Mouse (Mus musculus) embryonic facial prominence, embryonic 11.5 days (tissue): ENCODE measurements around the gene Hmgb1. TPM values are rescaled to one million over a fixed set of nuclear protein-coding genes. Genes with fewer than 3 reads are reported as not detected.

Source experiments
- ATAC-seq: fragments of 200-750 bp; cut with Nextera tagmentation; replicated peaks from 2 replicates; pipeline ENCODE4 v1.8.0; 2017; ENCODE audit warnings: low read depth; ENCODE audit not compliant: insufficient number of reproducible peaks, low FRiP score, low TSS enrichment
- DNase-seq: peaks from one replicate; pipeline ENCODE4 v3.0.0-alpha.2; 2015; ENCODE audit warnings: low spot score
- H3K27ac ChIP-seq: fragments of 300-500 bp; sonication (generic); replicated peaks from 2 replicates; pipeline ENCODE4 v1.5.1; 2014; ENCODE audit warnings: mild to moderate bottlenecking, low read depth, low read length, control low read depth
- H3K27me3 ChIP-seq: fragments of 300-500 bp; sonication (generic); 2 replicates; pipeline ENCODE4 v1.6.1; 2014; ENCODE audit warnings: mild to moderate bottlenecking, low read length, moderate library complexity, mixed read lengths; ENCODE audit not compliant: control insufficient read depth, insufficient read depth
- H3K36me3 ChIP-seq: fragments of 300-500 bp; sonication (generic); replicated peaks from 2 replicates; pipeline ENCODE4 v1.6.1; 2014; ENCODE audit warnings: low read depth, mild to moderate bottlenecking, low read length, moderate library complexity, mixed read lengths; ENCODE audit not compliant: control insufficient read depth, insufficient read depth
- H3K4me1 ChIP-seq: fragments of 300-500 bp; sonication (generic); 2 replicates; pipeline ENCODE4 v1.6.1; 2014; ENCODE audit warnings: low read length, mixed read lengths; ENCODE audit not compliant: control insufficient read depth, insufficient read depth
- H3K4me2 ChIP-seq: fragments of 300-500 bp; sonication (generic); 2 replicates; pipeline ENCODE4 v1.6.1; 2014; ENCODE audit warnings: low read depth, mild to moderate bottlenecking, control low read depth, low read length, moderate library complexity
- H3K4me3 ChIP-seq: fragments of 300-500 bp; sonication (generic); 2 replicates; pipeline ENCODE4 v1.5.1; 2014; ENCODE audit warnings: low read depth, low read length, control low read depth
- H3K9ac ChIP-seq: fragments of 300-500 bp; sonication (generic); replicated peaks from 2 replicates; pipeline ENCODE4 v1.6.1; 2014; ENCODE audit warnings: mild to moderate bottlenecking, control low read depth, low read length
- H3K9me3 ChIP-seq: fragments of 300-500 bp; sonication (generic); replicated peaks from 2 replicates; pipeline ENCODE4 v1.6.1; 2016; ENCODE audit warnings: mild to moderate bottlenecking, low read length, inconsistent platforms, mixed read lengths; ENCODE audit not compliant: control insufficient read depth
- WGBS: fragments of 180-500 bp; shearing (Covaris S2); extraction: QIAGEN DNeasy Blood & Tissue Kit; methylation state at CpG from one replicate; pipeline ENCODE4 v1.1.7; 2014; 5-methylcytosine and 5-hydroxymethylcytosine counted together
- polyA plus RNA-seq: library from polyadenylated mRNA; unstranded; fragments of >200 nt; fragmentation: Nextera tagmentation; extraction: Ambion mirVana; gene quantifications from 2 replicates; pipeline ENCODE4 v1.2.1, GENCODE M21; 2014

The Hmgb1 gene
- polyA plus RNA-seq, 1 experiment from 2014 or later = 2,281 TPM

DNA sequence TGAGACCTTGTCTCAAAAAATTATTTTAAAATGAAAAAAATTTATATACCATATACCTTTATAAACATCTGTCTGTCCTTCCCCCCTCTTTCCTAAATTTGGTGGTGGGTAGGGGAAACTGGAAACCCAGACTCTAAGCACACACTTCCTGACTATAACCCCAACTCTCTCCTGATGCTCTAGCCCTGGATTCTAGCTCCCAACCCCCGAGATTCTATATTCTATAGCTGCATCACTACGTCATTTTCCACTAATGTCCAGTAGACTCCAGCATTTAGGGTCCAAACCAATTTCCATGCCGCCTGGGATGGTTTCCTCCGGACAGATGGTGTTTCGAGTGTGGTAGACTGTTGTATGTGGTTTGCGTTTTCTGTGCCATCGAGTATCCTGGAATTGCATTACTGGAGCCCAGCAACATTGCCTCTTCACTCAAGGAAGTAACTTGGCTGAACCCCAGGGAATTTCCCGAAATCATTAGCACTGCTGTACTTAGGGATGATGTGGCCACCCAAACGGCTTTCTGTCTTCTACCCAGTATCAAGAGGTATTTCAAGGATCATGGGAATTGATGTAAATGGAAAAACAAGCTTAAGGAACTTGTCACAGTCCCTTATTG lies 138.7 kb downstream of the Hmgb1 start:
- H3K9ac ChIP-seq = no peak overlapping the region
- H3K9me3 ChIP-seq = no peaks in the 10 kb centered on the region
- no peaks in the 10 kb centered on the region for H3K27me3 ChIP-seq
- ATAC-seq = no peak
- WGBS = 87% methylated on average over 9 of the region's 9 CpGs
- DNase-seq = no peak
- no peak overlapping the region for H3K4me3 ChIP-seq
- H3K4me1 ChIP-seq = no peaks in the 10 kb centered on the region
- no peak overlapping the region for H3K4me2 ChIP-seq
- H3K36me3 ChIP-seq = no peaks in the 10 kb centered on the region; the same call in none of the 2 replicates
- no peak overlapping the region for H3K27ac ChIP-seq

DNA sequence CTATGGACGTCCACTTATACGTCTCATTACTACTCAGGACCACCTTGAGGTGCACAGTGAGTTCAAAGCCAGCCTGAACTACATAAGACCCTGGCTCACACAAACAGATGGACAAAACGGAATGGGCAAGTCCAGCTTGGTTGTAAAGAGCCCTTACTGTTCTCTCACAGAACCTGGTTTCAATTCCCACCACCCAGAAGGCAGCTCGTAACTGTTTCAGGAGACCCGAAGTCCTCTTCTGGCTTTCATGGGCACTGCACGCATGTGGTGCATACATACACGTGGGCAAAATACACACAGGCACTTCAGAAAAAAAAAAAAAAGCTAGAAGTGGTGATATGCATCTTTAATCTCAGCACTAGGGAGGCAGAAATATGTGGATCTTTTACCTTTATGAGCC lies 139.2 kb downstream of the Hmgb1 start:
- DNase-seq (no peak), ATAC-seq (no peak)
- Histone ChIP-seq H3K4me2 (no peak overlapping the region), H3K27ac (no peak overlapping the region), H3K4me3 (no peak overlapping the region), H3K9me3 (no peaks in the 10 kb centered on the region), H3K9ac (no peak overlapping the region), H3K4me1 (no peaks in the 10 kb centered on the region), H3K27me3 (no peaks in the 10 kb centered on the region), H3K36me3 (no peaks in the 10 kb centered on the region; the same call in none of the 2 replicates)
- WGBS = 81% methylated on average over 7 of the region's 7 CpGs

DNA sequence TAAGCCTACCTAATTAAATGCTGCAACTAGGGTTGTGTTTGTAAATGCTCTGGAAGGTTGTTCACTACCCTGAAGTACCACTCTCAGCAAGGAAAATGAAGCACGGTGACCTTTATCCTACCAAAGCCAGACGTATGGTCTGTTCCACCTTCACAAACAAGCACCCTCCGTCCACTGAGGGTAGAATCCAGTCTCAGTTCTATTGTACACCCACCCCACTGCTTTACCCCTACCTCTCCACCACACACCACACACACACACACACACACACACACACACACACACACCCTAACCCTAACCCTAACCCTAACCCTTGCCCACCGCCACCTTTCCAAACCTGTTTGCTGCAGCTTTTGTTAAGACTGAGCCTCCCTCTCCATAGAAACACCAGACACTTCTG lies 140.2 kb downstream of the Hmgb1 start:
- Histone ChIP-seq H3K36me3 (no peaks in the 10 kb centered on the region), H3K4me1 (no peaks in the 10 kb centered on the region), H3K9ac (no peak overlapping the region), H3K4me3 (no peak overlapping the region), H3K27me3 (no peaks in the 10 kb centered on the region), H3K9me3 (no peaks in the 10 kb centered on the region), H3K27ac (no peak overlapping the region), H3K4me2 (no peak overlapping the region)
- DNase-seq (no peak), ATAC-seq (0 out of 2 replicates have a peak, but pooled peaks have one; percentile 32)
- 81% methylated on average over 4 of the region's 4 CpGs for WGBS

DNA sequence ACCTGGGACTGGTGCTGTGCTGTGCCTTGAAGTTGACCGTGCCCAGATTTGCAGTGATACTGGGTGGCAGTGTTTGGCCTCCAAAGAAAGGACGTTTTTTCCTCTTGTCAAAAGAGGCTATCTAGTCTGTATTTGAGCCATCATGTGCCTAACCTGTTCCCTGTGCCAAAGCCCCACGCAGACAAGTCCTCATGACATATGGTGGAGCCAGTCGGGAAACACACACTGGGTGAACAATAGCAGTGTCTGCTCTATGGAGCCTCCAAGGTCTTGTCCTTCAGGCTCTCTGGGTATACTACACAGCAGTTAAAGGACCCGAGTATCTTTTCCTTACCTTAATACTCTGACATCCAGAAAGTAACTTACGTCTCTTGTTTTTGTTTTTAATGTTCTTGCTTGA lies 141.0 kb downstream of the Hmgb1 start:
- Histone ChIP-seq H3K4me2 (no peak overlapping the region), H3K27ac (no peak overlapping the region), H3K27me3 (no peaks in the 10 kb centered on the region), H3K4me1 (no peaks in the 10 kb centered on the region), H3K9me3 (no peaks in the 10 kb centered on the region), H3K4me3 (no peak overlapping the region), H3K9ac (no peak overlapping the region), H3K36me3 (no peaks in the 10 kb centered on the region)
- no peak for ATAC-seq
- no peak for DNase-seq
- 91% methylated on average over 6 of the region's 6 CpGs for WGBS

DNA sequence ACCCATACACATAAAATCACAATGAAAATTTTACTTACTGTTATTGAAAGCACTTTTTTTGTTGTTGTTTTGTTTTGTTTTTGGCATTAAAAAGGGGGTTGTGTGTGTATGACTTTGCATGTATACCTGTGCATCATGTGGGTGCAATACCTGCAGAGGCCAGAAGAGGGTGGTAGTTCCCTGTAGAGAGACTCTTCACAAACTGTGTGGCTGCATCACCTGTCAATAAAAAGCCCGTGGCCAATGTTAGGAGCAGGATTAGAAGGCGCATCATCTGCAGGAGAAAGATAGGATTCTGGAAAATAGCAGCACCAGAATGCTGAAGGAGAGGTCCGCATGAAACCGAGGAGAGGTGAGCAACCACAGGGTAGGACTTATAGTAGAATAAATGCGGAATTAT lies 144.5 kb downstream of the Hmgb1 start:
- no peak overlapping the region for H3K4me2 ChIP-seq
- no peaks in the 10 kb centered on the region for H3K9me3 ChIP-seq
- 89% methylated on average over 5 of the region's 5 CpGs for WGBS
- no peaks in the 10 kb centered on the region for H3K4me1 ChIP-seq
- no peaks in the 10 kb centered on the region for H3K36me3 ChIP-seq
- no peak overlapping the region for H3K9ac ChIP-seq
- no peak overlapping the region for H3K27ac ChIP-seq
- ATAC-seq = no peak
- DNase-seq = peak; percentile 43
- H3K4me3 ChIP-seq = no peak overlapping the region
- H3K27me3 ChIP-seq = no peaks in the 10 kb centered on the region

DNA sequence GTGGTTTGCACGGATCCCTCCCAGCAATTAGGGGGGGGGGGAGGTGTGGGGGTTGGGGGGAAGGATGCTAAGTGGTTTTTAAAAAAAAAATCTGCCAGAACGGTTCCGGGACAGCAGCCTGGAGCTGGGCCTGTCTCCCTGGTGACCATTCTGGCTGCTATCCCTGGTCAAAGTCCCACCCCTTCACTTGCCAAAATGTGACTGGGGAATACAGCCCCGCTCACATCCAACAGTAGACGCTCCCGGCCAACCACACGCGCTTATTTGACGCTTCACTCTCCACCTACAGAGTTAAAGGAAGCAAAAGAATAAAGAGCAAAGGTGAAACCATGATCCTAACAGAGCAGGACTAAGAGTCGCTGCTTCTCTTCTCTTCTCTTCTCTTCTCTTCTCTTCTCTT lies 146.6 kb downstream of the Hmgb1 start:
- no peak overlapping the region for H3K9ac ChIP-seq
- ATAC-seq (no peak), DNase-seq (no peak)
- H3K9me3 ChIP-seq = no peaks in the 10 kb centered on the region
- no peaks in the 10 kb centered on the region for H3K4me1 ChIP-seq
- no peak overlapping the region for H3K27ac ChIP-seq
- WGBS = 27% methylated on average over 10 of the region's 10 CpGs
- H3K4me2 ChIP-seq = no peak overlapping the region
- H3K4me3 ChIP-seq = no peak overlapping the region
- no peaks in the 10 kb centered on the region for H3K36me3 ChIP-seq
- H3K27me3 ChIP-seq = no peaks in the 10 kb centered on the region

DNA sequence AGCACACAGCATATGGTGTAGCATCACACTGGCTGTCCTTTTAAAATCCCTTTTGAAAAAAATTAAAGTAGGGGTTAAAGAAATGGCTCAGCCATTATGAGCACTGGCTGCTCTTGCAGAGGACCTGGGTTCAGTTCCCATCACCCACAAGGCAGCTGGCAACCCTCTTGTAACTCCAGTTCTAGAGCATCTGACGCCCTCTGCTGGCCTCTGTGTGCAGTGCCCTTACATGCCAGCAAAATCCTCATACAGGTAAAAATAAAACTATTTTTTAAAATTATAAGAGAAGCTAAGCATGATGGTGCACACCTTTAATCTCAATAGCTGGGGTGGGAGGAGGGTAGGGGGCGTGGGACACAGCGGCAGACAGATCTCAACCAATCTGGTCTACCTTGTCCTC lies 147.4 kb downstream of the Hmgb1 start:
- 89% methylated on average over 3 of the region's 3 CpGs for WGBS
- Histone ChIP-seq H3K27ac (no peak overlapping the region), H3K36me3 (no peaks in the 10 kb centered on the region)

DNA sequence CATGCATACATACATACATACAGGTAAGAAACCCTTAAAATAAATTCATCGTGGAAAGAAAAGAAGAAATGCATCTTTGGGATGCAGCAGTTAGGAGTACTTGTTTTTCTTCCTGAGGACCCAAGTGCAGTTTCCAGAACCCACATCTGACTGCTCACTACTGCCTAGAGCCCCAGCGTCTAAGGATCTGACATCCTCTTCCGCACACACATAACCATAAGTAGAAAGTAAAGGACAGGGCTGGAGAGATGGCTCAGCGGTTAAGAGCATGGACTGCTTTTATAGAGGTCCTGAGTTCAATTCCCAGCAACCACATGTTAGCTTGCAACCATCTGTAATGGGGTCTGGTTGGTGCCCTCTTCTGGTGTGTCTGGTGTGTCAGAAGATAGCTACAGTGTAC lies 151.9 kb downstream of the Hmgb1 start:
- ATAC-seq = no peak
- no peak for DNase-seq
- no peak overlapping the region for H3K9ac ChIP-seq
- no peak overlapping the region for H3K4me2 ChIP-seq
- no peak overlapping the region for H3K27ac ChIP-seq
- no peaks in the 10 kb centered on the region for H3K4me1 ChIP-seq
- 92% methylated on average over 4 of the region's 4 CpGs for WGBS
- no peak overlapping the region for H3K4me3 ChIP-seq
- H3K27me3 ChIP-seq = no peaks in the 10 kb centered on the region
- H3K36me3 ChIP-seq = no peaks in the 10 kb centered on the region
- H3K9me3 ChIP-seq = no peaks in the 10 kb centered on the region

More for the DNA sequence above, 147.4 kb downstream of the Hmgb1 start:
- Histone ChIP-seq H3K4me2 (no peak overlapping the region), H3K4me1 (no peaks in the 10 kb centered on the region), H3K9me3 (no peaks in the 10 kb centered on the region), H3K9ac (no peak overlapping the region), H3K27me3 (no peaks in the 10 kb centered on the region), H3K4me3 (no peak overlapping the region)
- no peak for ATAC-seq
- DNase-seq = no peak
